Mouse (Mus musculus): ENCODE measurements around the gene Gpsm3. TPM values are rescaled to one million over a fixed set of nuclear protein-coding genes. Genes with fewer than 3 reads are reported as not detected.

Gpsm3 gene
- total RNA-seq, 2 experiments from 2014 or later, result 1.6 to 2.8 TPM

DNA sequence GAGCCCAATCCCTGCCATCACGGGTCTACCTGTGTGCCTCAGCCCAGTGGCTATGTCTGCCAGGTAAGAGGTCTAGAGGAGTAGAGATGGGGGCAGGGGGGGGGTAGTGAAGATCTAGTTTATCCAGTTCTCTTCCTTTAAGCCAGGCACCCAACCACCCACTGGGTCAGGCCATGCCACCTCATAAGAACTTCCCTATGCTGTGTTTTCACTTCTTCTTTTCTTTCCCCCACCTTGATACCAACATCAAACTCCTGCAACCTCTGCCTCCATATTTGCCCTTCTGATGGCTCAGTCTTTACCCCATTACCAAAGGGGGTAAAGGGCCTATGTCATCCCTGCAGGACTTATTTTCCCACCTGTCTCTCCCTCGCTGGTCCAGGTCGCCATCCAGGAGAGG lies 11.5 kb upstream of the Gpsm3 start:
- no peak for DNase-seq
- intact Hi-C loops (cut with DNase I), result no loop called here

DNA sequence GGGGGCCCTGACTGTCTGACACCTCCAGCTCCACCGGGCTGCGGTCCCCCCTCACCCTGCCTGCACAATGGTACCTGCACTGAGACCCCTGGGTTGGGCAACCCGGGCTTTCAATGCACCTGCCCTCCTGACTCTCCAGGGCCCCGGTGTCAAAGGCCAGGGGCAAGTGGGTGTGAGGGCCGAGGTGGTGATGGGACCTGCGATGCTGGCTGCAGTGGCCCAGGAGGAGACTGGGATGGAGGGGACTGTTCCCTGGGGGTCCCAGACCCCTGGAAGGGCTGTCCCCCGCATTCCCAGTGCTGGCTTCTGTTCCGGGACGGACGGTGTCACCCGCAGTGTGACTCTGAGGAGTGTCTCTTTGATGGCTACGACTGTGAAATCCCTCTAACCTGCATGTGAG lies 7.1 kb upstream of the Gpsm3 start:
- intact Hi-C loops (cut with DNase I), result no loop called here
- DNase-seq, result no peak

DNA sequence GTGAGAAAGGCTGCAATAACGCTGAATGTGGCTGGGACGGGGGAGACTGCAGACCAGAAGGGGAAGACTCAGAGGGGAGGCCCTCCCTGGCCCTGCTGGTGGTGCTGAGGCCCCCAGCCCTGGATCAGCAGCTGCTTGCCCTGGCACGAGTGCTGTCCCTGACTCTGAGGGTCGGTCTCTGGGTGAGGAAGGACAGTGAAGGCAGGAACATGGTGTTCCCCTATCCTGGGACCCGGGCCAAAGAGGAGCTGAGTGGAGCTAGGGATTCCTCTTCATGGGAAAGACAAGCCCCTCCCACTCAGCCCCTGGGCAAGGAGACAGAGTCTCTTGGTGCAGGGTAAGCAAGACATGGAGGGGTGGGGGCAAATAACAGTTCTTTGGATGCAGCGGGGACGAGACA lies 6.2 kb upstream of the Gpsm3 start:
- DNase-seq, result peak; percentile 41
- intact Hi-C loops (cut with DNase I), result no loop called here

DNA sequence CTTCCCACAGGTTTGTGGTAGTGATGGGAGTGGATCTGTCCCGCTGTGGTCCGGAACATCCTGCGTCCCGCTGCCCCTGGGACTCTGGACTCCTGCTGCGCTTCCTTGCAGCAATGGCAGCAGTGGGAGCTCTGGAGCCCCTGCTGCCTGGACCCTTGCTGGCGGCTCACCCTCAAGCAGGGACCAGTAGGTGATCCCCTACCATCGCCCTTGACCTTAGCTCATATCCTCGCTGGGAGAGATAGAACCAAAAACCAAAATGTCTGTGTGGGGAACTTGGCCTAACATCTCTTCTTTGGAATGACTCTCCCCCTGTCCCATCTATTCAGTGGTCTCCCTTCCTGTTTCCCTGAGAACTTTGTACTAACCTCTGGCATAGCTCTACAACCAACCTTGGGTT lies 5.8 kb upstream of the Gpsm3 start:
- no peak for DNase-seq
- intact Hi-C loops (cut with DNase I), result no loop called here

DNA sequence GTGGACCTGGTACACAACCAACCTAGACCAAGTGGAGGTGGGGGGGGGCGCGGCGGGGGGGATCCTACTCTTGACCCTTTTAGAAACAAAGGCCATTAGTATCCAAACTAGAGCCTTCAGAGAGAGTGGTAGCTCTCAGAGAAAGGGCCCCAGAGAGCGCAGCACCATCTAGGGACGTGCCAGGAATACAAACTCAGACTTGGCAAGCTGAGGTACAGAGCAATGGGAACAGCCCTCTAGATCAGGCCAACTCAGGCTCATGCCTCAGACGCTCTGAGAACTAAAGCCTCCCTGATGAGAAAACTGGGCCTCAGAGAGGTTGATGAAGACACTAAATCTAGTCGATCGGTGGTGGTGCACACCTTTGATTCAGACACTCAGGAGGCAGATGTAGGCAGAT lies 4.5 kb upstream of the Gpsm3 start:
- intact Hi-C loops (cut with DNase I), result no loop called here
- DNase-seq, result no peak

DNA sequence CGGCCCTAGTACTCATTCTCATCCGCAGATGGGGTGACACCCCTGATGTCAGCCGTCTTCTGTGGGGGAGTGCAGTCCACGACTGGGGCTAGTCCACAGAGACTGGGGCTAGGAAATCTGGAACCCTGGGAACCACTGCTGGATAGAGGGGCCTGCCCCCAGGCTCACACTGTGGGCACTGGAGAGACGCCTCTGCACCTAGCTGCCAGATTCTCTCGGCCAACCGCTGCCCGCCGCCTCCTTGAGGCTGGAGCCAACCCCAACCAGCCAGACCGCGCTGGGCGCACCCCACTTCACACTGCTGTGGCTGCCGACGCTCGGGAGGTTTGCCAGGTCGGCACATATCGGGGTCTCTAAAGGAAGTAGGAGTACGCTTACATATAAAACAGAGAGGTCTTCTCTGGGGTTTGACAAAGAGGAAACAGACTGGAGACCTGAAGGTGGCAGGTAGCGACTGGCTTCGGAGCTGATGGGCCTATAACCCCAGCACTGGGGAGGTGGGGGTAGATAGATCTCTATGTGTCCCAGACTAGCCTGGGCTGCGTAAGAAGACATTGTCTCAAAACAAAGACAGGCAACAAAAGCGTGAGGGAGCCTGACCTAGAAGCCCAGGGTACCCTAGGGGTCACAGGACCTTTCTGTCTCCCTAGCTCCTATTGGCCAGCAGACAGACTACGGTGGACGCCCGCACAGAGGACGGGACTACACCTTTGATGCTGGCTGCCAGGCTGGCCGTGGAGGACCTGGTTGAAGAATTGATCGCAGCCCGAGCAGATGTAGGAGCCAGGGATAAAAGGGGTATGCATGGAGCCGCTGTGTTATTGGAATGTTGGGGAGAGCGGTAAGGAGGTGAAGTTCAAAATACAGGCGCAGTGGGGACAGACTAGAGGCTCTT lies 3.5 kb upstream of the Gpsm3 start:
- intact Hi-C loops (cut with DNase I), result no loop called here
- DNase-seq, result peak; percentile 40

DNA sequence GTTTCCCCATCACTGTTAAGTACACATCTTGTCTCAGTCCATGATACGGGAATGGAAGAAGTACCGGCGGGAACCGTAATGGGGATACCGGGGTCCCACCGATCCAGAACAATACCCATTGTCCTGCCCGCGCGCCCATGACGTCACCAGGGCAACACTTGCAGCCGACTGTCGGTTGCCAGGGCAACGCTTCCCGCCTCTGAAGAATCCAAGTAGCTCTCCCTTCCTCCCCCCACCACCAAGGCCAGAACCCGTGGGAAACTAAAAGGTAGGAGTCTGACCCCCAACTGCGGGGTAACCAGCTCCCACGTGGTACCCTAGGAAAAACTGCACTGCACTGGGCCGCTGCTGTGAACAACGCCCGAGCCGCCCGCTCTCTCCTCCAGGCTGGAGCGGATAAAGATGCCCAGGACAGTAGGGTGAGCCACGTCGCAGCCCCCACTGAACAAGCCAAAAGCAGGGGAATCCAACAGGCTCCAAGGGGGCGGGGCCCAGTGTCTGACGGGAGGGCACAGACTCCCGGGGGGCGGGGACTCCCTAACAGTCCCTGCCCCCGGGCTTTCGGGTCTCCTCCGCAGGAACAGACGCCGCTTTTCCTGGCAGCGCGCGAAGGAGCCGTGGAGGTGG lies 2.7 kb upstream of the Gpsm3 start:
- intact Hi-C loops (cut with DNase I), result no loop called here

DNA sequence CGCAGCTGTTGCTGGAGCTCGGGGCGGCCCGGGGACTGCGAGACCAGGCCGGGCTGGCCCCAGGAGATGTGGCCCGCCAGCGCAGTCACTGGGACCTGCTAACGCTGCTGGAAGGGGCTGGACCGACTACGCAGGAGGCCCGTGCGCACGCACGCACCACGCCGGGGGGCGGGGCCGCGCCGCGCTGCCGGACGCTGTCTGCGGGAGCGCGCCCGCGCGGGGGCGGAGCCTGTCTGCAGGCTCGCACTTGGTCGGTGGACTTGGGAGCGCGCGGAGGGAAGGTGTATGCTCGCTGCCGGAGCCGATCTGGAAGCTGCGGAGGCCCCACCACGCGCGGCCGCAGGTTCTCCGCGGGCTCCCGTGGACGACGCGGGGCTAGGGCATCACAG lies 2.2 kb upstream of the Gpsm3 start:
- intact Hi-C loops (cut with DNase I), result no loop called here
- peak; percentile 97 for DNase-seq

More for the DNA sequence above, 2.7 kb upstream of the Gpsm3 start:
- peak; percentile 97 for DNase-seq

GRCm38 (mm10) chr17:34587814-34588213 lies 1.8 kb upstream of the Gpsm3 start:
- no peak for DNase-seq
- intact Hi-C loops (cut with DNase I), result no loop called here

- no peak for DNase-seq
- intact Hi-C loops (cut with DNase I), result no loop called here
Observed at GRCm38 (mm10) chr17:34588767-34589166, 839 bp upstream of the Gpsm3 start.

- DNase-seq, result no peak
- intact Hi-C loops (cut with DNase I), result no loop called here
Observed at GRCm38 (mm10) chr17:34589206-34589605, 400 bp upstream of the Gpsm3 start.

DNA sequence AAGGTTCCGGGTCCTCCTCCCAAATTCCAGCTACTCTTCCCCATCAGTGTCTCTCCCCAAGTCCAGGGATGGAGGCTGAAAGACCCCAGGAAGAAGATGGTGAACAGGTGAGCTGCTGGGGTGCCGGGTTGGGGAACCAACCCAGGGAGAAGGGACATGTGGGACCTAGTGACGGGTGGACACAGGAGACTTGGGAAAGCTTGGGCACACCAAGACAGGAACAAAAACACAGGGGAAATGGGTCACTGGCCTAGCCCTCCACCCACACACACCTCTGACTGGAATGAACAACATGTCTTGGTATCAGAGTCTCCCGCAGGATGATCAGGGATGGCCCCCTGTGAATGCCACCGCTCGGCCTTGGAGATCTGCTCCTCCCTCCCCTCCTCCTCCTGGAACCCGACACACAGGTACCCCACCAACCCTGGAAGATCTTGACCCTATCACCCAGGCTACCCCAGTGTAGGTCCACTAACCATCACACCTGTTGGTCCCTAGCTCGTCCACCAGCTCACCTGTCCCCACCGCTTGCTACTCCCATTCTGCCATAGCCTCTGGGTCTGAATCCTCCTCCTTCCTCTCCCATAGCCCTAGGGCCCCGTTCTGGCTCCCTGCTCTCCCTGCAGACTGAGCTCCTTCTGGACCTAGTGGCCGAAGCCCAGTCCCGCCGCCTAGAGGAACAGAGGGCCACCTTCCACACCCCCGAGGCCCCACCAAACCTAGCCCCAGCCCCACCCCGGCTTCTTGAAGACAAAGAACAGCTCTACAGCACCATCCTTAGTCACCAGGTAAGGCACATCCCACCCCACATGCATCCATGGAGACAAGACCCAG lies 765 bp downstream of the Gpsm3 start:
- intact Hi-C loops (cut with DNase I), result no loop called here
- no peak for DNase-seq

DNA sequence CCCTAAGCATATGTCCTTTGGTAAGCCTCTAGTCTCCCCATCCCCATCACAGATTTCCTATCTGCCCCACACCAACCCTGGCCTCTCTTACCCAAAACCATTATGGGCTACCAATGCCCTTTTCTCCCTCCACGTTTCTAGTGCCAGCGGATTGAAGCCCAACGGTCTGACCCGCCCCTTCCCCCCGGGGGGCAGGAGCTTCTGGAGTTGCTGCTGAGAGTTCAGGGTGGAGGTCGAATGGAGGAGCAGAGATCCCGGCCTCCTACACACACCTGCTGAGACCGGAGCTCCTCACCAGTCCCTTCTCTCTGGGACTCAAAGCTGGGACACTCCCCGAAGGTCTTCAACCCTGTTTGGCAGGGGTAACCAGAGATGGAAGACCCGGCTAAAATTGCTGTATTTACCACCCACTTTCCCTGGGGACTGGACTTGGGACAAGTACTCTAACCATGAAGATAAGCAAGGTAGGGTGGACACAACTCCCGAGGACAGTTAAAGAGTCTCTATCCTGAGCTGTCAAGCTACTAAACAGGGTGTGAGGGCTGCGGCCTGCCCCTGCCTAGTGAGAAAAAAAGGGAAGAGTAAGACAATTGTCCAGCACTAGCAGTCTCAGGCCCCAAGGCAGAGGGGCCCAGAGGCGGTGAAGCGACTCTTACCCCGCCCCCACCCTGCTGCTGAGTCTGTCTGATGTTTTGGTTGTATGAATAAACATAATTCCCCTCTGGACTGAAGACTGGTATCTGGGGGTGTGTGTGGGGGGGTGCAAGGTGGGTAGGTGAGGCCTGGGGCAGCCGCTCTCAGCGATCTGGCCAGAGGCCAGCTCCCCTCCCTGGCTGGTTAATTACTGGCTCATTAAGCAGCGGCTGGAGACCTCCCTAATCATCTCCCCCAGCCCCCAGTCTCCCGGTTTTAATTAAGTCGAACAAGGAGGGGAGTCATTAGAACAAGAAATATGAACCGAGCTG lies 1.7 kb downstream of the Gpsm3 start, which contains the start of gene Pbx2:
Pbx2 (plus strand) TSS at position 238 of the 965 bp plus-strand sequence.
- intact Hi-C loops (cut with DNase I), result no loop called here
- DNase-seq, result no peak

DNA sequence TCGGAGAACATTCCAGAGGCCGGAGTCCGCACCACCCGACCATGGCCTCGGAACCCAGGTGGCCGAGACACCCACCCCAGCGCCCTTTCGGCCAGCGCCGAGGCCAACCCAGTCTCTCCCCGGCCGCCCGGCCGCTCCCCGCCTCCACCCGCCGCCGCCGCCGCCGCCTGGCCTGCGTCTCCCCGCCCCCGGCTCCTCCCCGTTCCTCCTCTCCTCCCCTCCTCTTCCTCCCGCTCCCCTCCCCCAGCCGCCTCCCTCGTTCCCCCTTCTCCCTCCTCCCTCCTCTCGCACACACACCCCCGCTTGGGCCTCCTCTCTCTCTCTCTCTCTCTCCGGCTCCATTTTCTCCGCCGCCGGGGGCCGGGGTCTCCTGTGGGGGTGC lies 2.4 kb downstream of the Gpsm3 start:
- intact Hi-C loops (cut with DNase I), result no loop called here
- DNase-seq, result peak; percentile 97

- intact Hi-C loops (cut with DNase I), result no loop called here
- peak; percentile 50 for DNase-seq
Observed at GRCm38 (mm10) chr17:34592581-34593549, 3.3 kb downstream of the Gpsm3 start.

DNA sequence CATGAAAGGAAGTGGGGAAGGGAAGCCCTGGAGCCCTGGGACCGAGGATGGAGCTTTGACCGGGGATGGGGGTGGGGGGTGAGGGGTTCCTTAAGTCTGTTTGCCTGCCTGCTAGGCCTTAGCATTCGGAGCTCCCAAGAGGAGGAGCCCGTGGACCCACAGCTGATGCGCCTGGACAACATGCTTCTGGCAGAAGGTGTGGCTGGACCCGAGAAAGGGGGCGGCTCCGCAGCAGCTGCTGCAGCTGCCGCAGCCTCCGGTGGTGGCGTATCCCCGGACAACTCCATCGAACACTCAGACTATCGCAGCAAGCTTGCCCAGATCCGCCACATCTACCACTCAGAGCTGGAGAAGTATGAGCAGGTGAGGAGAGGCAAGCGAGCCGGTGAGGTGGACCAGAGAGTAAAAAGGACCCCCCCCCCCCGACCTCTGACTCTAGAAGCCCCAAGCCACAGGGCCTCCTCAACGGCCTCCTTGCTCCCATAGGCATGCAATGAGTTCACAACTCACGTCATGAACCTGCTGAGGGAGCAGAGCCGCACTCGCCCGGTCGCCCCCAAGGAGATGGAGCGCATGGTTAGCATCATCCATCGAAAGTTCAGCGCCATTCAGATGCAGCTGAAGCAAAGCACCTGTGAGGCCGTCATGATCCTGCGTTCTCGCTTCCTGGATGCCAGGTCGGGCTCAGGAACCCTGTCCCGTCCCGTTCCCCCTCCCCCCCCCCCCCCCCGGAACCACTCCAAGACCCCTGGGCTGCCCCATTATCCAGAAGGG lies 4.3 kb downstream of the Gpsm3 start:
- intact Hi-C loops (cut with DNase I), result no loop called here
- no peak for DNase-seq

GRCm38 (mm10) chr17:34596098-34596497 lies 6.5 kb downstream of the Gpsm3 start:
- DNase-seq, result no peak
- intact Hi-C loops (cut with DNase I), result loop anchor here (5.0 kb wide), 1 partner anchor 564 kb away; the partner anchor contains the start of genes Rxrb and Slc39a7

GRCm38 (mm10) chr17:34597566-34598095 lies 8.0 kb downstream of the Gpsm3 start, which contains the start of gene Ager:
Ager (plus strand) TSS chr17:34597862.
- no peak for DNase-seq
- intact Hi-C loops (cut with DNase I), result loop anchor here (5.0 kb wide), 1 partner anchor 565 kb away; the partner anchor contains the start of genes Rxrb and Slc39a7

All from left cerebral cortex, postnatal 4 days (tissue).